ENCODE assay signal across 8 mouse cellular contexts in the genomic region with DNA sequence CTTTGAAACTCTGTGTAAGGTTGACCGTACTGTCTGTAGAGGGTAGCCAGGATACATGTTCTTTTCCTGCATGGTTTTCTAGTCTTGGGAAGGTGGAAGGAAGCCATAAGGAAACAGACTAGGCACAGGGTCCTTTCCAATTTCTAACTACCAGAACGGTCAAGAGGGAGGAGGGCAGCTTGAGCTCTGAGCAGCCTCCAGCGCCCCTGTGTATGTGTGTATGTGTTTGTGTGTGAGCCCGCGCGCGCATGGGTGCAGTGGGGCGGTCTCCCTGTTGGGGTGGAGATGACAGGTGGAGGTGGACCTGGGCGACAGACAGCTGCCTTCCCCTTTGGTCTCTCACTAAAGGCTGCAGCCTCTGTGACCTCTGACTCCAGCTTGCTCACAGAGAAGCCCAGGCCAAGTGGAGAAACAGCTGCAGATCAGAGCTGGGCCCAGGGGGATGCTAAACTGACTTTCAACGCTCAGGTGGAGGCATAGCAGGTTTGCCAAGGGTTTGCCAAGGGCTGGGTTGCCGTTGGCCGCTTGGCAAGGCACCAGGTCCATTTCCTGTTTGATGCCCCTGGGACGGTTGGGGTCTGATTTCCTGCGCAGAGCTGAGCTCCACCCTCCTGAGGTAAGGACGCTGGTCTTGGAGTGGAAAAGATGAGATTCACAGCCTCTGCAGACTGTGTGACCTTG. TPM values are rescaled to one million over a fixed set of nuclear protein-coding genes. Genes with fewer than 3 reads are reported as not detected.
A peak's percentile ranks its signal among the peaks of the same experiment; 100 is the strongest.
DNase-seq lines count a peak whose midpoint lies in the region; ATAC-seq lines count a peak whose summit lies in the region.

No protein-coding gene starts in this region.

- peaks cover 44% of the 10 kb centered on the region for H3K4me1 ChIP-seq in forebrain, embryonic 16.5 days (replicated peaks; ENCODE audit: control insufficient read depth, insufficient read depth, low read length)
- peaks cover 44% of the 10 kb centered on the region for H3K4me1 ChIP-seq in hindbrain, embryonic 16.5 days (ENCODE audit: control insufficient read depth, insufficient read depth, low read depth, low read length)
- H3K4me1 ChIP-seq in liver, embryonic 16.5 days (ENCODE audit: control insufficient read depth, low read depth, low read length), result peaks cover 23% of the 10 kb centered on the region

- H3K4me2 ChIP-seq in forebrain, embryonic 16.5 days (ENCODE audit: low read length), result peak overlapping the region; percentile 88
- peak overlapping the region; percentile 95 for H3K4me2 ChIP-seq in hindbrain, embryonic 16.5 days (ENCODE audit: low read length)
- H3K4me2 ChIP-seq in liver, embryonic 16.5 days (ENCODE audit: low read depth, low read length), result peak overlapping the region; percentile 90

- H3K36me3 ChIP-seq in forebrain, embryonic 16.5 days (ENCODE audit: control insufficient read depth, insufficient read depth), result no peaks in the 10 kb centered on the region
- H3K36me3 ChIP-seq in hindbrain, embryonic 16.5 days (ENCODE audit: control insufficient read depth, insufficient read depth, low read length), result no peaks in the 10 kb centered on the region
- no peaks in the 10 kb centered on the region for H3K36me3 ChIP-seq in liver, embryonic 16.5 days (ENCODE audit: control insufficient read depth, insufficient read depth)

- H3K27me3 ChIP-seq in forebrain, embryonic 16.5 days (replicated peaks; ENCODE audit: control insufficient read depth, insufficient read depth, low read length), result no peaks in the 10 kb centered on the region
- H3K27me3 ChIP-seq in hindbrain, embryonic 16.5 days (replicated peaks; ENCODE audit: control insufficient read depth, insufficient read depth, low read length), result no peaks in the 10 kb centered on the region
- peaks cover 16% of the 10 kb centered on the region for H3K27me3 ChIP-seq in liver, embryonic 16.5 days (ENCODE audit: control insufficient read depth, insufficient read depth, low read depth, low read length)

- H3K9ac ChIP-seq in forebrain, embryonic 16.5 days (replicated peaks; ENCODE audit: low read depth, low read length), result peak overlapping the region; percentile 90
- H3K9ac ChIP-seq in hindbrain, embryonic 16.5 days (ENCODE audit: low read depth, low read length), result peak overlapping the region; percentile 94
- H3K9ac ChIP-seq in liver, embryonic 16.5 days (ENCODE audit: low read depth, low read length), result peak overlapping the region; percentile 75

- peak; percentile 56 to 59 for DNase-seq in spleen, adult 18-20 months
- no peak for DNase-seq in spleen, adult 12 weeks (ENCODE audit: low spot score)
- peak; percentile 35 for DNase-seq in neural tube, embryonic 10.5 days (ENCODE audit: extremely low spot score, low spot score)
- no peak for DNase-seq in ovary, postnatal 14 days (ENCODE audit: low spot score)
- DNase-seq in layer of hippocampus, postnatal 10 days (ENCODE audit: low spot score in 2 of 2), result no peak

- H3K4me3 ChIP-seq in forebrain, embryonic 16.5 days (replicated peaks; ENCODE audit: low read length), result peak overlapping the region; percentile 84
- H3K4me3 ChIP-seq in hindbrain, embryonic 16.5 days (ENCODE audit: low read length), result peak overlapping the region; percentile 90
- peak overlapping the region; percentile 75 for H3K4me3 ChIP-seq in liver, embryonic 16.5 days (ENCODE audit: low read depth, low read length)

- 15% methylated on average over 15 of the region's 15 CpGs for WGBS in forebrain, embryonic 16.5 days
- 20% methylated on average over 15 of the region's 15 CpGs for WGBS in hindbrain, embryonic 16.5 days
- 17% methylated on average over 15 of the region's 15 CpGs for WGBS in liver, embryonic 16.5 days (ENCODE audit: insufficient replicate concordance)

- H3K27ac ChIP-seq in forebrain, embryonic 16.5 days (ENCODE audit: low read length), result 0 out of 2 replicates have a peak overlapping the region, but pooled peaks have one; percentile 6
- no peak overlapping the region for H3K27ac ChIP-seq in hindbrain, embryonic 16.5 days (ENCODE audit: low read depth, low read length)
- H3K27ac ChIP-seq in liver, embryonic 16.5 days (ENCODE audit: low read length), result no peak overlapping the region

- H3K9me3 ChIP-seq in forebrain, embryonic 16.5 days (ENCODE audit: control insufficient read depth, low read length), result no peaks in the 10 kb centered on the region
- no peaks in the 10 kb centered on the region for H3K9me3 ChIP-seq in hindbrain, embryonic 16.5 days (ENCODE audit: control insufficient read depth, low read length)
- no peaks in the 10 kb centered on the region for H3K9me3 ChIP-seq in liver, embryonic 16.5 days (replicated peaks; ENCODE audit: control insufficient read depth, low read length)

- no peak for ATAC-seq in forebrain, embryonic 16.5 days
- no peak for ATAC-seq in hindbrain, embryonic 16.5 days
- ATAC-seq in liver, embryonic 16.5 days (ENCODE audit: low read depth), result no peak

RNA-seq across cellular contexts. Expression of a gene that starts 1.2 kb away (rescaled TPM):
- 85.1 and 92.2 TPM in 2 replicates for polyA plus RNA-seq in forebrain, embryonic 16.5 days (2015; fragmentation: Nextera tagmentation; extraction: Ambion mirVana)
- 57.8 and 59.3 TPM in 2 replicates for polyA plus RNA-seq in hindbrain, embryonic 16.5 days (2015; fragmentation: Nextera tagmentation; extraction: Ambion mirVana)
- polyA plus RNA-seq in liver, embryonic 16.5 days (2015; fragmentation: Nextera tagmentation; extraction: Ambion mirVana), result 3.8 and 5.2 TPM in 2 replicates
- 100 to 1,000 TPM; 207 to 210 TPM for total RNA-seq in layer of hippocampus, postnatal 10 days (2021)

RNA-seq across cellular contexts. Expression of a gene that starts 21.6 kb away (rescaled TPM):
- polyA plus RNA-seq in forebrain, embryonic 16.5 days (2015; fragmentation: Nextera tagmentation; extraction: Ambion mirVana), result 115 and 169 TPM in 2 replicates
- 75.8 and 79.9 TPM in 2 replicates for polyA plus RNA-seq in hindbrain, embryonic 16.5 days (2015; fragmentation: Nextera tagmentation; extraction: Ambion mirVana)
- 29.5 and 30.8 TPM in 2 replicates for polyA plus RNA-seq in liver, embryonic 16.5 days (2015; fragmentation: Nextera tagmentation; extraction: Ambion mirVana)
- total RNA-seq in layer of hippocampus, postnatal 10 days (2021), result 1 to 10 TPM; 7.7 to 9.6 TPM

Comparison
In these comparisons a context has a peak if more than half of its experiments do, and no peak if none do; other contexts are left out.
1. DNase-seq: peak in spleen, adult 18-20 months (2 of 2) and neural tube, embryonic 10.5 days (single experiment); none in spleen, adult 12 weeks (single experiment), ovary, postnatal 14 days (single experiment) and layer of hippocampus, postnatal 10 days (0 of 2).
2. Peak in every context shown above with its lines, with median percentiles within 50 percentile points of each other: H3K4me2 ChIP-seq, H3K4me3 ChIP-seq and H3K9ac ChIP-seq.